Mouse (Mus musculus) embryo, embryonic 10.5 days (tissue): ENCODE measurements around the gene St6galnac1.
A peak's percentile ranks its signal among the peaks of the same experiment; 100 is the strongest.
"Not testable (repeated sequence)": the region's sequence is repeated elsewhere in the genome, so short reads cannot be mapped to it uniquely, and the experiment has no call there.

Experiments
- DNase-seq: peaks from one replicate; pipeline ENCODE4 v3.0.0-alpha.2; 2015; ENCODE audit warnings: low spot score

Gene St6galnac1

DNA sequence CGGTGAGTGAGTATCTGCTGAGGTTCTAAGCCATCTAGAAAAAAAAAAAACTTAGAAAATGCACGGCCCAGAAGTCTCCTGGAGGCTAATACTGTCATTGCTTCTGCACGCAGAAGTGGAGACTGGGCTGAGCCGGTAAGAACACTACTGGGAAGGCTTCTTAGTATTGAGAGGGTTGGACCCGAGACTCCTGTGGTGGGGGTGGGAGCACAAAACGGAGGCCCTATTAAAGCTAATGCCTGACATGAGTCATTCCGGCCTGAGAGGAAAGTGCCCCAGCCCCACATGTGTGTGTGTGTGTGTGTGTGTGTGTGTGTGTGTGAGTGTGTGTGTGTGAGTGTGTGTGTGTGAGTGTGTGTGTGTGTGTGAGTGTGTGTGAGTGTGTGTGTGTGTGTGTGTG lies 31.8 kb upstream of the St6galnac1 start:
- no peak for DNase-seq

DNA sequence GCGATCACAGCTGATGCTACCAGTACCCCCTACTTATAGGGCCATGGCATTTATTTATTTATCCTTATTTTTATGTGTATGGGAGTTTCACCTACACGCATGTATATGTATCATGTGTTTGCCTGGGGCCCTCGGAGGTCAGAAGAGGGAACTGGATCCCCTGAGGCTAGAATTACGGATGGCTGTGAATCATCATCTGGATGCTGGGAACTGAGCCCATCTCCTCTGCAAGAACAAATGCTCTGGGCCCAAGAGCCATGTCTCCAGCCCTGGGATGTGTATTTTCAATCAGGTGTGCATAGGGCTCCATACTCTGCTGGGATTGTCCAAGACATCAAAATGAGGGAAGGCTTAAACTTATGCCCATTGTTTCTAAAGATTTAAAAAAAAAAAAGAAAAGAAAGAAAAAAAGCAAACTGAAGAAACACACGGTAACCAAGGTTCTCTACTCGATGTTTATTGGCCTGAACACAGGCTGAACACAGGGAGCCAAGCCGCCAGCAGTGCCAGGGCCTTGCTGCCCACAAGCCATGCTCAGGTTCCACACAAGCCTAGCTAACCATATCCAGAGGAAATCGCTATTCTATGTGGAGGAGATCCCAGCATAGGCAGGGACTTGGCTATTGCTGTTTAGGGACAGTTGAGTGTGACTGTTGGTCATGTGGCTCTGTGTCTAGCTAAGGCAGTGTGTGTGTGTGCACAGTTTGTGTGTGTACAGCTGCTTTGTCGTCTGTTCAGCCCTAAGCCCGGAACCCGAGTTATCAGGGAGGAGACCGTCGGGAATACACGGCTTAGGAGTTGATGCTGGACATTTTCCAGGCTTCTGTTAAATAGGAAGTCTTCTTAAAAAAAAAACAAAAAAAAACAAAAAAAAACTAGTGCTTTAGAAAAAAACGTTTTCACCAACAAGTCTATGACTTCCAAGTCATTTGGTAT lies 31.1 kb upstream of the St6galnac1 start:
- no peak for DNase-seq

DNA sequence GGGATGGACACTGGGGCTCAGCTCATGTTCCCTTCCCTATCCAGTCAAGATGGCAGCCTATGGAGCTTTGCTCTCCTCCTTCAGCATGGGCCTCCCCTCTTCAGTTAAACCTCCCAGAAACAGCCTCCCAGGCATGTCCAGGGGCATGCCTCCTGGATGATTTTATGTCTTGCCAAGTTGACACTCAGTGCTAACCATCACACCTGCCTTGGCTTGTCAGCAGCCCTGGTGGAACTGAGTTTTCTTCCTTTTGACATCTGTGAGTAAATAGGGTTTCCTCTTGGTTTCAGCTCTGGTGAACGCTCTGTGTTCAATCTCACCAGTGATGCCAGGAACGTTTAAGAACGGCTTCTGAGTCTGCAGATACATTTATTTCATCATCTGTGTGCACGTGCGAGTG lies 27.4 kb upstream of the St6galnac1 start:
- DNase-seq: no peak

GRCm38 (mm10) chr11:116801106-116801505 lies 25.8 kb upstream of the St6galnac1 start:
- no peak for DNase-seq

DNA sequence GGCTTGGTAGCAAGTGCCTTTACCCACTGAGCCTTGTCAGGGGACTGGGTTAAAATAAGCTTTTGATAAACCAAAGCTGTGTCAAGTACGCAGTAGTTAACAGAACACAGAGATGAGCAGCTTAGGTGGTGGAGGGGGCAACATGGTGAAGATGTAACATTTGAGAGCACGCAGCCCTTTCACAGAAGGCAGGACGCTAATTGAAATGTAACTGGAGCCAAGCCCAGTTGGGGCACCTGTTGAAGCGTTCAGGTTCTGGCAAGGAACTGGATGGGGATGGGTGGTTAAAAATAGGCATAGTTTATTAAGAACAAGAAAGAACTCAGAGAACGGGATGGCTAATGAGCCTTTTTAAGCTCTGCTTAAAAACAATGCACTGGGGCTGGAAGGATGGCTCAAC lies 24.1 kb upstream of the St6galnac1 start:
- no peak for DNase-seq

DNA sequence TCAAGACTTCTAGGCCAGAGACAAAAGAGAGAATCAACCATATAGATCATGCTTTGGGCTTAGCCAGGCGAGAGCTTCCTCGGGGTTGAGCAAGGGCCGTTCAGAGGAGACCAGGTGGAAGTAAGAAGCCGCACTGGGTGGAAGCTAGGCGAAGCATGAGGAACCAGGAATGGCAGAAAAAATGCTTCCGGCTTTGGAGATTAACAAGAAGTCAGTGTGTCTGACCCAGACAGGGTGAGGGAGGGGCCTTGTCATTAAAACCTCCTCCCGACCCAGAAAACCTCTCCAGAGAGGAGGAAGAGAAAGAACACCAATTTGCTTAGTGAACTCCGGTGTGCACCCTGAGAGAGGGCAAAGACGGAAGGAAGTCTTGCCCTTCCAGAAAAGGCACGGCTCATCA lies 8.9 kb upstream of the St6galnac1 start:
- DNase-seq: no peak

GRCm38 (mm10) chr11:116782737-116783145 lies 7.4 kb upstream of the St6galnac1 start:
- peak; percentile 22 for DNase-seq

DNA sequence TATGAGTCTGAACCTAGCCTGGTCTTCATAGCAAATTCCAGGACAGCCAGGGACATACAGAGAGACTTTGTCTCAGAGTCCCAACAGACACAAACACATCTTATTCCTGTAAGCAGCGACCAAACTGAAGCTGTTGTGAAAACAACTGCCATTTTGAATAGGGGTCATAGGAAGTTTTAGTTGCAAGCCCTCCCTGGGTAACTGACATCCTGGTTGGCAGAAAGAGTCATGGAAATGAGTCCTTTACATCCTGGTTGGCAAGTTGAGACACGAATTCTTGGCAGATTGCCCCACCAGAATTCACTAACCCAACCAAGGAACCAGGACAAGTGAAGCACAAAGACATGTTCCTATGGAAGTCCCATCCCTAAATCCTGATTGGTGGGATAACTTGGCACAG lies 2.1 kb downstream of the St6galnac1 start:
- no peak for DNase-seq

DNA sequence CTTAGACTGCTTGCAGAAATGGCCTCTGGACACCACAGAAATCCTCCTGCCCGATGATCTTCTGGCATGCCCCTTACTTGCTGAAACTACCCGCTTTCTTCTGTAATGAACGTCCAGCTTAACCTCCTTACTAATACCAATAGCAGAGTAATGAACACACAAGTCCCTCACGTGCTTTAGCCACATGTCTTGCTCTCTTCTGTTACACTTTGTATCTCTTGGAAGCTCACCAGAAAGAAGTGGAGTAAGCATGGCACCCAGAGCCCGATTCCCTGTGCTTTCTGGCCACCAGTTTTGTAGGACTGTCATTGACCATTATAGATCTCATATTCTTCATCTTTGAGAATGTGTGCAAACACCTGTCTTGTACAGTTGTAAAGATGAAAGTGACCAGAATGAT lies 5.4 kb downstream of the St6galnac1 start:
- DNase-seq: no peak

GRCm38 (mm10) chr11:116764946-116765345 lies 10.4 kb downstream of the St6galnac1 start:
- DNase-seq: no peak

DNA sequence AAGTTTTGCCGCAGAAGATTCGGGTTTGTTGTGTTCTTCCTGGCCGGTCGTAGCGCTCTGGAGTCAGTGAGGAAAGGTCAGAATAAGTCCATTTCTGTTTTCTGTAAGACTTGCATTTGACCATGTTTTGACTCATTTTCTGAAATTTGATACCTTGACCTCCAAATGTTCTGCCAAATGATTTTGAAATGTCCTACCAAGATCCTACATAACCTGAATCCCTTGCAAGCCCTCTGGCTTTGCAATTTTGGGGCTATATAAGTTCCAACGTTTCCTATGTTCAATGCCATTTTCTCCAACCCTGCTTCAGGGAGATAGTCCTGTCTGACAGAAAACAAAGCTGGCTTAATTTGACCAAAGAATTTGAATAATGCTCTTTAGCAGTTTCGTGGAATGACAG lies 11.0 kb downstream of the St6galnac1 start:
- no peak for DNase-seq

- DNase-seq: no peak
Measured at GRCm38 (mm10) chr11:116755191-116755590, 20.1 kb downstream of the St6galnac1 start.

DNA sequence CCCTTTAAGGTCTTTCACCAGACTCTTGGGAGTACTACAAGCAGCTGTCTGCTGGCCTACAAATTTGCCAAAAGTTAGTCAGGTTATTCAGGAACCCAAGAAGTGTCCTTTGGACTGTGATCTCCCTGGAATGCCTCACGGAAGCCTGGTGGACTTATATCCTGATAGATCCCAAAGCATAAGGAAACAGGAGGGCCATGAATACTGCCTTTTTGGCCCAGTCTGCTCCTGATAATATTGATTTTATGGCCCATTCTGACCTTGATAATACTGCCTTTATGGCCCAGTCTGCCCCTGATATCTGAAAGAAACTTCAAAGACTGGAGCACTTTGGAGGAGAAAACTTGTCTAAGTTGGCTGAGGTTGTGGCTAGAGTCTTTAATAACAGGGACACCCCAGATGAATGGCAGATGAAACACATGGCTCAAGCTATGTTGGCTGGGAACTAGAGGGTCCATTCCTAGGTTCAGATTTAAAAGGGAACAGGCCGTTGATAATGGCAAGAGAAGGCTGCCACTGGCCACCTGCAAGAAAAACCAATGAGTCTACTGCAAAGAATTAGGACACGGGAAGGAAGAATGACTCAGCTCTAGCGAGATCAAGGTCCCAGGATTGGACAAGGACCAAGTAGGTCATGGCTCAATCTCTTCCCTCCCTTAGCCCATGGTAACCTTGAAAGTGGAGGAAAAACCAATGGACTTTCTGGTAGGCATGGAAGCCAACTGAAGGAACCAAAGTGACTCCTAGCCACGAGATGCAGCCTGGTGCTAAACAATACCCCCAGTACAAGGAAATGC lies 21.4 kb downstream of the St6galnac1 start:
- no peak for DNase-seq

- no peak for DNase-seq
Measured at GRCm38 (mm10) chr11:116749733-116750132, 25.6 kb downstream of the St6galnac1 start.

DNA sequence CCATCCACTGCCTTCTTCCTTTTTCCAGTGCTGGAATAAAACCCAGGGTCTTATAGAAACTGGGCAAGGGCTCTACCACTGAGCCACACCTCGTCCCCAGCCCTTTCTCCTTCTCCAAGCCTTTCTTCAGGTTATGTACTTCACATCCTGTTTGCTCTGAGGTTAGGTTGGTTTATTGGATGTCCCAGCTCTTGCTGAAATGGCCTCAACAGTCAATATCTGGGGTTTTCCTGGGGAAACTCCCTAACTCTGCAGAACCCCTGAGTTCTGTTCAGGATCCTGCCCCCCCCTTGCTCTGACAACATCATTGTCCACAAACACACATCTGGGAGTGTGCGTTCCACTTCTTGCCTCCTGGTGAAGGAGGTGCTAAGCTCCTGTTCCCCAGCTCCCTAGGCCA lies 26.6 kb downstream of the St6galnac1 start:
- not testable (repeated sequence) for DNase-seq

DNA sequence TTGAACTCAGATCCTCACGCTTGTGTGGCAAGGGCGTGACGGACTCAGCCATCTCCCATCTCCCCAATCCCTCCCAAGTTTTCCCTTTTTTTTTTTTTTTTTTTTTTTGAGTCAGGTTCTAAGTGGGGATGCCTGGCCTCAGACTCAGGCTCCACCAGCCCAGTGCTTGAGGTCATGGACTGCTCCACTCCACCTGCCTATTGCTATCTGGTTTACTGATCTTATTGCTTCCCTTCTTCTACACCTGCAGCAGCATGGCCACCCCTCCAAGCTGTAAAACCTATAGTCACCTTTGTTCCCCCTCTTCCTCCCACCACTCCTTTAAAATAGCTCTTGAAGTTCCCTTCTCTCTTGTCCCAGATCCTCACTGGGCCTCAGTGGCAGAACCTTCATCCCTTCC lies 28.5 kb downstream of the St6galnac1 start:
- DNase-seq: not testable (repeated sequence)

GRCm38 (mm10) chr11:116745457-116745856 lies 29.9 kb downstream of the St6galnac1 start:
- DNase-seq: not testable (repeated sequence)

DNA sequence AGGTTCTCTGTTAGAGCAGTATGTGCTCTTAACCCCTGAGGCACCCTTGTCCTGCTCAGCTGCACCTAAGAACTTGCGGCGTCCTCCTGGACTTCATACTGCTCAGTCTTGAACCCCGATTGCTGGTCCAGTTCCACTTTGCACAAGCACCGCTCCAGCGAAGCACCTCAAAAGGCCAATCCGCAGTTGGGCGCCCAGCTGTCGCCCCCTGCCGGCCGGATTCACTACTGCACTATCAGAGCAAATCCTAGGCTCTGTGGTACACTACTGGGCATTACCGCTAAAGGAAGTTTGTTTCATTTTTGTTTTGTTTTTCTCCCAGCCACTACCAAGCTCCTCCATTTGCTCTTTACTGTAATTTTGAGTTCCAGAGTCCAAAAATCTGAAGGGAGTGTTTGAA lies 36.9 kb downstream of the St6galnac1 start:
- no peak for DNase-seq

- DNase-seq: no peak
Measured at GRCm38 (mm10) chr11:116732536-116732935, 42.8 kb downstream of the St6galnac1 start.

DNA sequence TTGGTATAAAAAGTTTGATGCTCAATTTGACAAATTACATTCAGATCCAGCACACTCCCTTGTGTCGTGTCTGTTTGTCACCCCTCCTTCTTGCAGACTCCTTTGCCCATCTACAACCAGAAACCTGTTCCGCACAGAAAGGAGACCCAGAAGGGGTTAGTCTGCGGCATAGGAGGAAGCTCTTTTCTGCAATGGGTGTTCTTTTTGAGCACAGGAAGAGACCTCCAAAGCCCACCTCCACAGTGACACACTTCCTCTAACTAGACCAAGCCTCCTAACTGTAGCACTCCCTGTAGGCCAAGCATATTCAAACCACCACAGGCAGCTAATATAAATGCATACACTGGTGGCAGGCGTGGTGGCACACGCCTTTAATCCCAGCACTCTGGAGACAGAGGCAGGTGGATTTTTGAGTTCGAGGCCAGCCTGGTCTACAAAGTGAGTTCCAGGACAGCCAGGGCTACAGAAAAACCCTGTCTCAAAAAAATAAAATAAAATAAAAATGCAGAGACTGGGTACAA lies 44.2 kb downstream of the St6galnac1 start:
- DNase-seq: not testable (repeated sequence)

DNA sequence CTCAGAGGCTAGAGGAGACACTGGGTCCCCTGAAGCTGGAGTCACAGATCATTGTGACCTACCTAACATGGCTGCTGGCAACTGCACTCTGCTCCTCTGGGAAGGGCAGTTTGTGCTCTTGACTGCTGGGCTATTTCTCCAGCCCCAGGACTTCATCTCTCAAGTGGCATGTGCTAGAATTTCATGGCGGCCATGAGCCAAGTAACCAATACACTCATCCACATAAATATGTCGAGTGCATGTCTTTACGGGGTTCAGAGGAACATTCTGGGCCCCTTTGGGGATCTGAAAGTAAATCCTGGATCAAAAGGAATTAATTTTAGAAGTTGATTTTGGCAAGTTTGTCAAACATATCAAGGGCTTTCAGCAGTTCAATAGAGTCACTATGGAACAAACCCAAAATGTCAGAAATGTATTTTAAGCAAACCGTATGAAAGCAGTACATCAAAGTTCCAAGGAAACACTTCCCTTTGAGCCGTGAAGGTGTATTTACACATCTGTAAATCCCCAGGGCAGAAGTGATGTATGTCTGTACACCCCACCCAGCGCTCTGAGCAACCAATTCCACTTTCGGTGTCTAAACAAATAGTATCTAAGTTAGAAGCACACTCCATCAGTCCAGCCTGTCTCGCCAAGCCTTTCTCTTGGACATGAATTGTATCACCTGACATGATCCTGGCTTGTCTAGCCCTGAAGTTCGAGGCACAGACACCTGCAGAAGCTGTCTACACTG lies 45.9 kb downstream of the St6galnac1 start:
- DNase-seq: no peak

DNA sequence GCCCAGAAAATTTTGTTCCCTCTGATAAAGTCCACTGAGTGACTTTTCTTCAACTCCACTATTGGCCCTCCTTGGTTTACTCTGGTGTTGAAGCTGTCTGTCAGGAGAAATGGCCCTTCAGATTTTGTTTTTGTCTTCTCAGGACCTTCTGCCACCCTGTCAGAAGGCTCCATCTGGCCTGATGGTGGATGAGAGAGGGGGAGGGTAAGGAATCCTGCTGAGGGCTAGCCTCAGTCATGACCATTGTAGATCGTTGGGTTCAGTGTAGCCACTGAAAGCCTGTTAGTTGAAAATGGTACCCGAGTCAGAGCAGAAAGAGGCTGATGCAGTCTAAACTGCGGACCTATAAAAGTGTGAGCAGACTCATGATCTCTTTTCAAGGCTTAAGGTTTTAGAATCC lies 49.2 kb downstream of the St6galnac1 start:
- DNase-seq: no peak
